Mouse (Mus musculus) kidney, postnatal 0 days (tissue): Measurements from ENCODE around the gene Ppp1cb. TPM values are rescaled to one million over a fixed set of nuclear protein-coding genes. Genes with fewer than 3 reads are reported as not detected.

Experiments used
- ATAC-seq: fragments of 200-750 bp; cut with Nextera tagmentation; replicated peaks from 2 replicates; pipeline ENCODE4 v1.8.0; 2017; ENCODE audit warnings: low read depth, moderate number of reproducible peaks, moderate TSS enrichment, moderate library complexity; ENCODE audit not compliant: low FRiP score
- DNase-seq: peaks from one replicate; pipeline ENCODE4 v3.0.0-alpha.2; 2016; ENCODE audit warnings: low spot score
- H3K27ac ChIP-seq: fragments of 300-500 bp; sonication (generic); 2 replicates; pipeline ENCODE4 v1.5.1; 2014; ENCODE audit warnings: mild to moderate bottlenecking
- H3K27me3 ChIP-seq: fragments of 300-500 bp; sonication (generic); 2 replicates; pipeline ENCODE4 v1.6.1; 2014; ENCODE audit warnings: low read length, mixed read lengths; ENCODE audit not compliant: insufficient read depth
- H3K36me3 ChIP-seq: fragments of 300-500 bp; sonication (generic); 2 replicates; pipeline ENCODE4 v1.6.1; 2014; ENCODE audit warnings: low read length, mixed read lengths; ENCODE audit not compliant: insufficient read depth
- H3K4me1 ChIP-seq: fragments of 300-500 bp; sonication (generic); replicated peaks from 2 replicates; pipeline ENCODE4 v1.6.1; 2014; ENCODE audit warnings: antibody characterized with exemption, low read length, mixed read lengths; ENCODE audit not compliant: insufficient read depth
- H3K4me2 ChIP-seq: fragments of 300-500 bp; sonication (generic); 2 replicates; pipeline ENCODE4 v1.6.1; 2014; ENCODE audit warnings: mild to moderate bottlenecking, low read length, moderate library complexity, mixed read lengths
- H3K4me3 ChIP-seq: fragments of 300-500 bp; sonication (generic); replicated peaks from 2 replicates; pipeline ENCODE4 v1.5.1; 2014; ENCODE audit warnings: low read depth, low read length
- H3K9ac ChIP-seq: fragments of 300-500 bp; sonication (generic); 2 replicates; pipeline ENCODE4 v1.6.1; 2014; ENCODE audit warnings: low read depth, low read length
- H3K9me3 ChIP-seq: fragments of 300-500 bp; sonication (generic); replicated peaks from 2 replicates; pipeline ENCODE4 v1.6.1; 2016; ENCODE audit warnings: low read length, inconsistent platforms, mixed read lengths
- CTCF ChIP-seq: IDR thresholded peaks from 2 replicates; pipeline ENCODE4 v1.5.1; 2016; ENCODE audit warnings: antibody characterized with exemption, low read depth, mild to moderate bottlenecking, moderate library complexity
- WGBS: fragments of 180-500 bp; shearing (Covaris S2); extraction: QIAGEN DNeasy Blood & Tissue Kit; methylation state at CpG from one replicate; pipeline ENCODE4 v1.1.7; 2014; 5-methylcytosine and 5-hydroxymethylcytosine counted together
- polyA plus RNA-seq: library from polyadenylated mRNA; unstranded; fragments of >200 nt; fragmentation: Nextera tagmentation; extraction: Ambion mirVana; gene quantifications from 2 replicates; pipeline ENCODE4 v1.2.1, GENCODE M21; 2015

Ppp1cb gene
- polyA plus RNA-seq, 1 experiment from 2014 or later, result 226 TPM

GRCm38 (mm10) chr5:32459251-32459881 lies 723 bp downstream of the Ppp1cb start:
- WGBS, result 0% methylated on average over 50 of the region's 63 CpGs
- peak; percentile 82 for ATAC-seq
- Histone ChIP-seq H3K27ac (peak overlapping the region; percentile 99), H3K4me3 (peak overlapping the region; percentile 96), H3K4me1 (peaks cover 9% of the 10 kb centered on the region; the same call in 1 of the 2 replicates), H3K27me3 (no peaks in the 10 kb centered on the region), H3K9ac (peak overlapping the region; percentile 100), H3K4me2 (peak overlapping the region; percentile 66), H3K9me3 (no peaks in the 10 kb centered on the region), H3K36me3 (no peaks in the 10 kb centered on the region)
- TF ChIP-seq CTCF, result no peak
- DNase-seq, result peak; percentile 47

GRCm38 (mm10) chr5:32459882-32460751 lies 1.5 kb downstream of the Ppp1cb start:
- ATAC-seq, result no peak
- H3K4me1 ChIP-seq, result peaks cover 9% of the 10 kb centered on the region; the same call in 1 of the 2 replicates
- H3K9me3 ChIP-seq, result no peaks in the 10 kb centered on the region
- H3K27me3 ChIP-seq, result no peaks in the 10 kb centered on the region
- peak; percentile 74 for TF ChIP-seq CTCF
- peak overlapping the region; percentile 96 for H3K4me3 ChIP-seq
- peak; percentile 94 for DNase-seq
- peak overlapping the region; percentile 99 for H3K27ac ChIP-seq
- WGBS, result under 1% methylated on average over 19 of the region's 19 CpGs
- H3K9ac ChIP-seq, result peak overlapping the region; percentile 100
- H3K36me3 ChIP-seq, result no peaks in the 10 kb centered on the region
- peak overlapping the region; percentile 66 for H3K4me2 ChIP-seq

GRCm38 (mm10) chr5:32460973-32461372 lies 2.3 kb downstream of the Ppp1cb start:
- TF ChIP-seq CTCF, result no peak
- 25% methylated on average over 2 of the region's 2 CpGs for WGBS
- no peaks in the 10 kb centered on the region for H3K9me3 ChIP-seq
- H3K4me1 ChIP-seq, result peaks cover 9% of the 10 kb centered on the region; the same call in 1 of the 2 replicates
- H3K36me3 ChIP-seq, result no peaks in the 10 kb centered on the region
- peak overlapping the region; percentile 17; the same call in 1 of the 2 replicates for H3K4me3 ChIP-seq
- no peak for ATAC-seq
- no peak overlapping the region for H3K9ac ChIP-seq
- no peak overlapping the region for H3K27ac ChIP-seq
- H3K27me3 ChIP-seq, result no peaks in the 10 kb centered on the region
- DNase-seq, result no peak
- H3K4me2 ChIP-seq, result peak overlapping the region; percentile 52

- peak overlapping the region; percentile 2; the same call in 1 of the 2 replicates for H3K27ac ChIP-seq
- no peak overlapping the region for H3K9ac ChIP-seq
- no peak overlapping the region for H3K4me2 ChIP-seq
- H3K36me3 ChIP-seq, result no peaks in the 10 kb centered on the region
- no peaks in the 10 kb centered on the region; the same call in 1 of the 2 replicates for H3K4me1 ChIP-seq
- H3K9me3 ChIP-seq, result no peaks in the 10 kb centered on the region
- H3K4me3 ChIP-seq, result no peak overlapping the region
- 79% methylated on average over 4 of the region's 4 CpGs for WGBS
- ATAC-seq (peak; percentile 63; the same call in 1 of the 2 replicates), DNase-seq (peak; percentile 27)
- TF ChIP-seq CTCF, result no peak
- H3K27me3 ChIP-seq, result no peaks in the 10 kb centered on the region
Observed at GRCm38 (mm10) chr5:32472332-32473028, 13.8 kb downstream of the Ppp1cb start.

GRCm38 (mm10) chr5:32473029-32473352 lies 14.3 kb downstream of the Ppp1cb start:
- no peaks in the 10 kb centered on the region for H3K9me3 ChIP-seq
- DNase-seq (no peak), ATAC-seq (no peak)
- H3K4me3 ChIP-seq, result no peak overlapping the region
- H3K36me3 ChIP-seq, result no peaks in the 10 kb centered on the region
- H3K4me1 ChIP-seq, result no peaks in the 10 kb centered on the region; the same call in 1 of the 2 replicates
- 72% methylated on average over 2 of the region's 2 CpGs for WGBS
- TF ChIP-seq CTCF, result no peak
- H3K27me3 ChIP-seq, result no peaks in the 10 kb centered on the region
- peak overlapping the region; percentile 2; the same call in 1 of the 2 replicates for H3K27ac ChIP-seq
- H3K9ac ChIP-seq, result no peak overlapping the region
- H3K4me2 ChIP-seq, result no peak overlapping the region

GRCm38 (mm10) chr5:32476501-32476900 lies 17.9 kb downstream of the Ppp1cb start:
- Histone ChIP-seq H3K9me3 (no peaks in the 10 kb centered on the region), H3K9ac (no peak overlapping the region), H3K4me1 (no peaks in the 10 kb centered on the region; the same call in 1 of the 2 replicates), H3K36me3 (peaks cover 9% of the 10 kb centered on the region; the same call in 1 of the 2 replicates), H3K27me3 (no peaks in the 10 kb centered on the region), H3K27ac (no peak overlapping the region), H3K4me2 (no peak overlapping the region), H3K4me3 (no peak overlapping the region)
- no peak for TF ChIP-seq CTCF
- ATAC-seq (no peak), DNase-seq (no peak)
